Mouse (Mus musculus) erythroid progenitor cell, adult 5-6 weeks (primary cell): Measurements from ENCODE around the gene Tcf7l1. TPM values are rescaled to one million over a fixed set of nuclear protein-coding genes. Genes with fewer than 3 reads are reported as not detected.

Experiments
- ATAC-seq: replicated peaks from 2 replicates; pipeline ENCODE4 v1.8.0; 2016; ENCODE audit warnings: moderate number of reproducible peaks, mild to moderate bottlenecking, moderate TSS enrichment, inconsistent platforms; ENCODE audit not compliant: poor library complexity, low FRiP score, severe bottlenecking
- total RNA-seq, 2 experiments: library from RNA; stranded (forward) in 1 of 2; stranded (reverse) in 1 of 2; fragments of 150-400 nt in 1 of 2; fragments of 186-747, 209-891 nt in 1 of 2; gene quantifications; 2 replicates each; pipeline versions ENCODE4 v1.2.3 to v1.2.4; 2015 to 2017; ENCODE audit warnings: low replicate concordance in 2 of 2

Gene Tcf7l1
- total RNA-seq, 2 experiments from 2014 or later = 5.9 TPM; not detected in 1

DNA sequence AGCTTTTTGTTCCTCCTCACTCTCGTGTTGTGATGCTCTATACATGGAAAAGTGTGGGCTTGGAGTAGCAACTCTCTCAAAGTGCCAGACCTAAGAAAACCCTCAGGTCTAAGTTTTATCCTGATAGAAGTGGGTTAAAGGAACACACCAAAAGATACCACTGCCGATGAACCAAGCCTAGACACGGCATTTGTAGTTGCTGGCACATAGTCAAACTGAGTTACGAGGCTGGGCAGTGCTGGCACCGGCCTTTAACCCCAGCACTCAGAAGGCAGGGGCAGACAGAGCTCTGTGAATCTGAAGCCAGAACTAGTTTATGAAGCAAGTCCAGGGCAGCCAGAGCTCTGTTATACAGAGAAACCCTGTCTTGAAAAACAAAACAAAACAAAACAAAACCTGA is 181.4 kb downstream of the Tcf7l1 start:
- no peak for ATAC-seq

DNA sequence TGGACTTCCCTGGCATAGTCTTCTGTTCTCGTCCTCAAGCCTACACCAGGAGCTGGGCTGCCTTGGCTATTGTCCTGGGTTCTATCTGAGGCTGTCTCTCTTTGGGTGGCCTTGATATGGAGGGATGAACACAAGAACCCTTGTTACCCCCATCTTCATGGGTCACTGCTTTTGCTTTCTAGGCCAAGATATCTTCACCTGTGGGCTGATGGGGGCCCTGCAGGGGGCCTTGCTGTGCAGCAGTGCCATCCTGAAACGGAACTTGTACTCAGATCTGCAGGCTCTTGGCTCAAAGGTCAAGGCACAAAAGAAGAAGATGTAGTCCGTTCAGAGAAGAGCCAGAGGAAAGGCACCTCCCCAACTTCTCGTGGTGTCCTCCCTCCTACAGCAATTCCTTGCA is 182.0 kb downstream of the Tcf7l1 start:
- no peak for ATAC-seq

DNA sequence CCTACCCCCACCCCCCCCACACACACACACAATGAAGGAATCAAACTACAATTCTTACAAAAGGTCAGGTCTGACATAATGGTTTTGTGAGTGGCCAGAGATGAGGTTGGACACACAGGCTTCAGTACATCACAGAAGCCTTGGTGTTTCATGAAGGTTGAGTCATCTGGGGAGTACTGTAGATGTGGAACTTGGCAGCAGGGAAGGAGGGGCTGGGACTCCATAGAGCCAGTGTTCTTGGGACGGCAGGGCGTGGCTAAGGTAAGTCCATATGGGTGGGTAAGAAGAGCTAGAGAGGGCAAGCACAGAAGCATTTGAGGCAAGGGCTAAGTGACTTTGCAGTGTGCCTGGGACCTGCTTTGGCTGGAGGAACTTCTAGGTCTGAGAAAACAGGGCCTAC is 185.0 kb downstream of the Tcf7l1 start:
- no peak for ATAC-seq

DNA sequence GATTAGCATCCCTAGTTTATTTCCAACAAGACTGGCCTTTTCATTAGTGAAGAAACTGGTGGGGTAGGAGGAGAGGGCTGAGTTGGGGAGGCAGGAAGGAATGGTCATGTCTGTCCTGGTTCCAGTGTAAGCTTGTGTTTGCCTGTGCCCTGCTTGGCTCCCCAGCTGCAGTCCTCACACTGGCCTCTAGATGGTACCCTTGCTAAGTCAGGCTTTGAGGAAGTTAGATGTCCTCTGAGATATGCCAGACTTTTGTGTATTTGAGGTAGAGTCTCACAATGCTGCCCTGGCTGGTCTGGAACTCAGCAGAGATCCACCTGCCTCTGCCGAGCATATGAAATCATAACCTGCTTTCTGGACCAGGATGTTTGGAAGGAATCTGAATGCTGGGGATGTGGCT is 187.3 kb downstream of the Tcf7l1 start:
- 0 out of 2 replicates have a peak, but pooled peaks have one; percentile 46 for ATAC-seq

DNA sequence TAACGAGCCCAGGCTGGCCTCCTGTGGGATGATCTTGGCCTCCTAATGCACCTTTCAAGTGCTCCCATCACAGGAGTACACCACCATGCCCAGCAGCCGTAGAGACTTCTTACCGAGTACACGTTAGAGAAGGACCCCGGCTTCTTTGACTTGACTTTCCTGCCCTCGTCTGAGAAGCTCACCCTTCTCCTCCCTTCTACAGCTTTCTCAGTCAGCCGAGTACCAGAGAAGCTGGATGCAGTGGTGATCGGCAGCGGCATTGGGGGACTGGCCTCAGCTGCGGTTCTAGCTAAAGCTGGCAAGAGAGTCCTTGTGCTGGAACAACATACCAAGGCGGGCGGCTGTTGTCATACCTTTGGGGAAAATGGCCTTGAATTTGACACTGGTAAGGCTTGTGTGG is 188.3 kb downstream of the Tcf7l1 start:
- no peak for ATAC-seq

DNA sequence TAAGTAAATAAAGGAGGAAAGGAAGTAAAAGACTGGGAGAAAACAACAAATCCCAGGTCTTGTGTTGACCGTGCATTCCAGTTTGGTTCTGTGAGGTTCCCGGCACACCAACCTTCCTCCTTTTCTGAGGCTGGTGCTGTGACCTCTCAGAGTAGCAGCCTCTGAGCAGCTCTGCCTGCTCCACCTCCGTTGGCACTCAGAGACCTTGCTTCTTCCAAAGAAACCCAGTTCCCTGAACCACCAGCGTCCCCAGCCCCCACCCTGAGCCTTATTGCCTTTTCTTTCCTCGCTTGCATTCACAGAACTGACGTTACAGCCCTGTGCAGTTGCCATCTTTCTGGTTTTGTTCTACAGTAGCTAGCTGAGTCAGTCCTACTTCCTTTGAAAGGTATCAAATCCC is 188.8 kb downstream of the Tcf7l1 start:
- no peak for ATAC-seq

DNA sequence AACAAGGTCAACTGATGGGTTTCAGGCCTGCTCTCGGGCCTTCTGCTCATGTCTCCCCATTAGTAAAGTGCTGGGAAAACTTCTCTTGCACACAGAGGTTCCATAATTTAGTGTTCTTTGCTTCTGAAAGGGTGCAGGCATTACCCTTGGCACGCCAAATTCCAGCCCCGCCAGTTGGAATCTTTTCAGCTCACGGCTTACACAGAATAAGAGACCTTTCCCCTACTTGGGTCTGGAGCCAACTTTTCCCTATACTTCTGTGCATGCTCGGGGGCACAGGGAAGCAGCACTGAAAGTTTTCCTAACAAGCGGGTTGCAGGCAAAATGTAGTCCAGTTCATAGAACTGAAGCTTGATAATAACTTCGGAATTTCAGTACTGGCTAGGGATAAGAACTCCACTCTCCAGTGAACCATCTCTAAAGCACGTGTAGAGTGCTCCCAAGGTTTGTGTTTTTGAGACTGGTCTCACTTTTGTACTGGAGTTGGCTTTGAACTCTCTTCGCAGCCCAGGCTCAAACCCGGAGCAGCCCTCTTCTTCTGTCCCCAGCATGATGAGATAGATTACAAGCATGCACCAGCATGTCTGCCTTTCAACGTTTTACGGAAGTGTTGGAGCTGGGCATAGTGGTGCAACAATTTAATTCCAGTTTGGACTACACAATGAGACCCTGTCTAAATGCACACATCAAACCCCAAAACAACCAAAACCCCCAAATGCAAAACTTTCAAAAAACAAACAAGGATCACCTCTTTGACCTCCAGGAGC is 190.1 kb downstream of the Tcf7l1 start:
- ATAC-seq = no peak; the same call in 1 of the 2 replicates

DNA sequence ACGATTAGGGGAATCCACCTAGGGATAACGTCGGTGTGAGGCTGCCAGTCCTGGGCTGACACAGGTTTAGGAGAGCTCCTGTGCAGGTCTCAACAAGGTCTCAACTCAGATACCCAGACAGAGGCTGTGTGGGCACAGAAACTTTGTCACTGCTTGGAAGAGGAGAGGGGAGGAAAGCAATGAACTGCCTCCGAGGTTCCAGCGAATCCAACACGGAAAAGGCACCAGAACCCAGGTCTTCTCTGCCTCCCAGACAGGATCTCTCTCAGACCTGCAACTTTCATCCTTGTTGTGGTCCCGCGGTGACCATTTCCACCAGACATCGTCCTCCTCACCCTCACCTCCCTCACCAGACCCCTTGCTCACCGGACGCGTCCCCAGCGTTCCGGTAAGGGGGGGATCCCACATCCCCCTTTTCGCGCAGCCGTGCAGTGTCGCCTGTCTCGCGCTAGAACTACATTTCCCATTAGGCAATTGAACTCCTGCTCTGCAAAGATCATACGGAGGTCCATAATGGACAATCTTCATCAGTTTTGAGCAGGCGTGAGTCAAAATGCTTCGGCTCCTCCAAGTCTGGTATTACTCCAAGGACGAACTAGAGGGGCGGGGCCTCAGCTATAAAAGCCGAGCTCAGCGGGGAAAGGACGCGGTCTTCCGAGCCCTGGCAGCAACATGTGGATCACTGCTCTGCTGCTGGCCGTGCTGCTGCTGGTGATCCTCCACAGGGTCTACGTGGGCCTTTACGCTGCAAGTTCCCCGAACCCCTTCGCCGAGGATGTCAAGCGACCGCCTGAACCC is 190.9 kb downstream of the Tcf7l1 start, which contains the start of the genes Elmod3 and Retsat:
Gene Elmod3, minus strand, starts transcription at position 458 of the 798 bp plus-strand sequence.
Gene Retsat, plus strand, starts transcription at position 520 of the 798 bp plus-strand sequence.
- ATAC-seq = peak; percentile 81

DNA sequence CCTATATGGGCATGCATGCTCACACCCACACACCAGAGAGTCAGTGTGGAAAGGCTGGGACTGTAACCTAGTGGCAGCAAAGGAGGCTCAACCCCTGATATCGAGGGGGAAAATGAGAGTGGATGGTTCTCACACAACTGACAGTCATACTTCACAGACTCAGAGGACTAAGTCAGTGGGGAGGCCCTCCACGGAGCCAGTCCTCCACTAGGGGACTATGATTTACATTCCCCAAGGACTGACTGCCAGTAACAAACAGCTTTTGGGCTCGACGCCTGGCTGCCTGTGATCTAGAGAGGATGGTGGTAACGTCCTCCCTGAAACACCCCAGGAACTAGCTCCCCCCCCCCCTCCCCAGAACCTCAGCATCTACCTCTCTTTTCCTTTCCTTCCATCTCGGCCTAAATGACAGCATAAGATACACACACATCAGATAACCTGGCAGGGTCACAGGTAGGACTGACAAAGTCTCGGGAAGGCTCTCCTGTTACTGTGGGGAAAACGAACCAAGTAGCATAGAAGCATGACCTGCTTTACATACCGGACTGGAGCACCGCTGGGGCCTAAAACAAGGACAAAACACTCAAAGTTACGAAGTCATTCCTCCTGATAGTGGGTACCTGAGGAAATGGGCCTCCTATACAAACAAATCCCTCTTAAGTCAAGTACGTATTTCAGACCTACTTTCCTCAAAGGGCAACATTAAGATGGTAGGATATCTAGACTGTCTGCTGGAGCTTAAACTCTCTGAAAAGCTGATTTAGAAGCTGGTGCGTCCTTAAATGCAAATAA is 191.8 kb downstream of the Tcf7l1 start:
- ATAC-seq = 0 out of 2 replicates have a peak, but pooled peaks have one; percentile 2

DNA sequence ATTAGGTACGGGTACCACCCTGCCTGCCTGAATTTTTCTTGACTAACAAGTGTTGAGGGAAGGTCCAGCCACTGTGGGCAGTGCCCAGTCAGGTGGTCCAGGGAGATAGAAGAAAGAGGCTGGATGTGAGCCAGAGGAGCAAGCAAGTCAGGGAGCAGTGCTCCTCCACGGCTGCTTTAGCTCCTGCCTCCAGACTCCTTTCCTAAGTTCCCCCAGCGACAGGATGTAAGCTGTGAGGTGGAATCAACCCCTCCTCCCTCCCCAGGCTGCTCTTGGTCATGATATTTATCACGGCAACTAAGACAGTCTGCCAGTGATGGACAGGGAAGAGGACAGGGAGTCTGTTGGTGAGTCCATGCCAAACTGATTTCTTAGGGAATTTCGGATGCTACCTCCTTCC is 195.1 kb downstream of the Tcf7l1 start:
- no peak for ATAC-seq

DNA sequence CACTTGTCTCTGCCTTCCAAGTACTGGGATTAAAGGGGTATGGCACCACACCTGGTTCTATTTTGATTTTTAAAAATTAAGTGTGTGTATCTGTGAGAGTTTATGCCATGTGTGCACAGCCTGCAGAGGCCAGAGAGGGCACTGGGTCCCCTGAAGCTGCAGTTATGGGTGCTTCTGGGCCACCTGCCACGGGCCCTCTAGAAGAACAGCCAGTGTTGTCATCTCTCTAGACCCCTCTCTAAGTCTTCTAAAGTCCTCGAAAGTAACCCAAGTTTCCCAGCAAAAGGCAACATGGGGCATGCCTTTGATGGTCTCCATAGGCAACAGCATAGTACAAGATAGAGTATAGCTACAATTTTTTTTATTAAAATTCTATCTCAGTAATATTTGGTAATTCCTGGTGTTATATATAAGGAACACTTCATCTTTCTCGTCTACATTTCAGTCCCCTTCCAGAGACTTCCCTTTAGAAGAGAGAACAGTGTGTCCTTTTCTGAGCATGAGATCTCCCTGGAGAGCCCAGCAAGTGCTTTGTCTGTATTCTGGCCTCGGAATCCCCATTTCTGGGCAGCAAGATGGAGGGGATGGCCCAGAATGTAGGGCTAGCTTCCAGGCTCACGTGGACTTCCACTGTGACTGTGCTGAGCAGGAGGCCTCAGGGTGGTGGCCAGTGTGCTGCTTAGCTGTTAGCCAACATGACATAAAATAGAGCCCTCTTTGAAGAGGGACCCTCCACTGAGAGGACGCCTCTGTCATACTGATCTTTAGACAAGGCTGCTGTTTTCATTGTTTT is 195.8 kb downstream of the Tcf7l1 start:
- ATAC-seq = no peak

DNA sequence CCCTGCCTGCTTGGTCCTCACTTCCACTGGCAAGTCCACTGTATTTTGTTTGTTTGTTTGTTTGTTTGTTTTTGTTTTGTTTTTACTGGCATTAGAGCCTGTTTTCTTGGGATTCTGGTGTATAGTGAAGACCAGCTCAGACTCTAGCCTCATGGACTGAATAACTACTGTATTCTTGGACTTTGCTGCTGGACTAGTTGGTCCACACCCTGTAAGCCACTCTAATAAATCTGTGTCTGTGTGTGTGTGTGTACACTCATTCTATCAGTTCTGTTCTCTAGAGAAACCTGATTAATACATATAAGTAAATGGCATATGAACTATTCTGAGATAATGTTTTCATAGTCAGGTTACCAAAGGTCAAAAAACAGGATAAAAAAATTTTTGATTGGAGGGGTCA is 198.9 kb downstream of the Tcf7l1 start:
- no peak for ATAC-seq

DNA sequence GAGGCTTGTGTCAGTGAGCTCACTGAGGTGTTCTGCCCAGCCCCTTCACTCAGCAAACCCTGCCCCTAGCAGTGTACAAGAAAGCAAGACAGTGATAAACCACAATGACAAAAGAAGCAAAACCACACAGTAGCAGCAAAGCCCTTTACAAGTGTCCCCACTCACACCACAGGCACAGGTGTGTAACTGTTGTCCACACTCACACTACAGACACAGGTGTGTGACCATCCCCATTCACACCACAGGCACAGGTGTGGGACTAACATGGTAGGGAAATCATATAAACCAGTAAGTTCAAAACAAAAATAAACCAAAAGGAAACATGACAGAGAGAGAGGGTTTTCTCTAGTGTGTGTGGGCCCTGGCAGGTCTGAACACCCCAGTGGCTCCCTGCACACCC is 200.7 kb downstream of the Tcf7l1 start:
- ATAC-seq = no peak

DNA sequence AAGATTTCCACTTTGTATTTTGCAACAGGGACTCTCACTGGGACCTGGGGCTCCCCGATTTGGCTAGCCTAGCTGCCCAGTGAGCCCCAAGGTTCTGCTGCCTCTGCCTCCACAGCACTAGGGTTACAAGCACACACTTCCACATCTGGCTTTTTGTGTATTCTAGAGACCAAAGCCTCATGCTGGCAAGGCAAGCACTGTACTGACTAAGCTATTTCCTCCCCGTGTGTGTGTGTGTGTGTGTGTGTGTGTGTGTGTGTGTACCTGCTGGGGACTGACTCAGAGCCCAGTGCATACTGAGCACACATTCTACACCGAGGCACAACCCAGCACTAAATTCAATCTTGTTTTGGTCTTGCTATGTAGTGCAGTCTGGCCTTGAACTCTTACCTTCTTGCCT is 202.4 kb downstream of the Tcf7l1 start:
- no peak for ATAC-seq

DNA sequence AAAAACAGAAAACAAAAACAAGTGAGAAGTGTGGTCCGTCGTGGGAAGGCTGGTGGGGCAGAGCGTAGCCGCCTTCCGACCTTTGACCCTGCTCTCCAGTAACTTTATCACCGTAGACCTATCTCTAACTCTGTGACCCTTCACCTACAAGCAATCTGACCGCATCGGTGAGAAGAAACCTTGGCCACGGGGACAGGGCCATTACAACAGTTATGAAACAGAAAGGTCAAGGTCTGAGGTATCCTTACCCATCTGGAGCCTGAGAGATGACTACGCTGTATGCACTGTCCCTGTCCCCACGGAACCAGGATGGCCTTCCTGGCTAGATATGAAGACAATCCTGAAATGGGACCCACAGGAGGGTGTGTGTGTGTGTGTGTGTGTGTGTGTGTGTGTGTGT is 204.9 kb downstream of the Tcf7l1 start:
- ATAC-seq = no peak

DNA sequence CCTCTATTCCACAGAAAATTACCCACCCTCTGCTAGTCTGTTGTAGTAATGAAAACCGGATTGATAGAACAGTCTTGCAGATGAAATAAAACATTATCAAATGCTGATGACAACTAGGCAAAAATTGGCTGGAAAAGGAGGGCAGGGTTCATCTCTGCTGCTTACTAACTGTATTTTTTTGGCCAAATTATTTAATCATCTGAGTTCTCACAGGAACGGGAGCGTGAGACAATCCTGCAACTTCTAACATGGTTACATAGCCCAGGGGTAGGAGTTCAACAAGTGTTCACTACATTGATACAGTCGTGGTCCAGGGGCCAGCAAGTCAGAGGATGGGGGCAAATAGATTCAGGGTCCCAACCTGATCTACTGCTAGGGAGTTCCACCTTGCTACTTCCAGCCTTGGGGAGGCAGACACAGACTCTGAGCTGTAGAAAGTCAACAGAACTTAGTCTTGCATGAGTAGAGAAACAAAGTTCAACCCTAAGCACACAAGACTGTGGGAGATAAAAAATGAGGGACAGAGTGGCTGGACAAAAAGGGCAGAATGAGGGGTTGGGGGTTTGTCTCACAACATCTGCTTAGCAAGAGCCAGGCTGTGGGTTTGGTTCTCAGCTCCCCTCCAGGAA is 205.7 kb downstream of the Tcf7l1 start:
- no peak for ATAC-seq

DNA sequence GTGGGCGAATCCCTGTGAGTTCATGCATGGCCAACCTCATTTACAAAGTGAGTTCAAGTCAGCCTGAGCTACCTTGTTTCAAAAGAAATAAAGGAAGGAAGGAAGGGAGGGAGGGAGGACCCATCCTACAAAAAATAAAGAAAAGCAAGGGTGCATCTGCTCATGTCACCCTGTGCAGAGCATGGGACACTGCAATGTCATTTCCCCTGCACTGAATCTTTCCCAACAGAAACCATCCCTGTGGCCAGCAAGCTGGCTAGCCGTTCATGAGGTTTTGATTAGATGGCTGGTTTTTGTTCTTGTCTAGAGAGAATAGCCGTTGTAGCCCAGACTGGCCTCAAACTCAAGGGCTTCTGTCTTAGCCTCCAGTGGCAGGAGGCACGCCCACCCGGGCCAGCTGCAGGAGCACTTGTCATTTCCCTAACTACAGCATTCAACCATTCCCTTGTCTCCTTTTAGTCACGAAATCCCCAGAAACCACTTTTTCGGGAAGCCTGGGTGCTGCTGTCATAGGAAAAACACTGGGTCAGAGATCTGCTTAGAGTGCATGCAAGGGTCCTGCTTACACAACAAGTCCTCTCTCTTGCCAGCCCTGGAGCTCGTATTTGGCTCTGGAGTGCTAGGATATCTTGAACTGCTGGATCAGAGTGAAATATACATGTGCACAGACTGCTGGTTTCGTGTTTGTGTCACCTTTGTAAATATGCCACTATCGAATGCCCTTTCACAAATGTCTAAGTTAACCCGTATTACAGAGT is 207.2 kb downstream of the Tcf7l1 start:
- no peak for ATAC-seq
